Mouse (Mus musculus) thymus, postnatal 25 days (tissue): ENCODE results near the gene Rad51d.
A peak's percentile ranks its signal among the peaks of the same experiment; 100 is the strongest.

Source experiments
- DNase-seq: peaks from one replicate; pipeline ENCODE4 v3.0.0; 2022

The Rad51d gene

DNA sequence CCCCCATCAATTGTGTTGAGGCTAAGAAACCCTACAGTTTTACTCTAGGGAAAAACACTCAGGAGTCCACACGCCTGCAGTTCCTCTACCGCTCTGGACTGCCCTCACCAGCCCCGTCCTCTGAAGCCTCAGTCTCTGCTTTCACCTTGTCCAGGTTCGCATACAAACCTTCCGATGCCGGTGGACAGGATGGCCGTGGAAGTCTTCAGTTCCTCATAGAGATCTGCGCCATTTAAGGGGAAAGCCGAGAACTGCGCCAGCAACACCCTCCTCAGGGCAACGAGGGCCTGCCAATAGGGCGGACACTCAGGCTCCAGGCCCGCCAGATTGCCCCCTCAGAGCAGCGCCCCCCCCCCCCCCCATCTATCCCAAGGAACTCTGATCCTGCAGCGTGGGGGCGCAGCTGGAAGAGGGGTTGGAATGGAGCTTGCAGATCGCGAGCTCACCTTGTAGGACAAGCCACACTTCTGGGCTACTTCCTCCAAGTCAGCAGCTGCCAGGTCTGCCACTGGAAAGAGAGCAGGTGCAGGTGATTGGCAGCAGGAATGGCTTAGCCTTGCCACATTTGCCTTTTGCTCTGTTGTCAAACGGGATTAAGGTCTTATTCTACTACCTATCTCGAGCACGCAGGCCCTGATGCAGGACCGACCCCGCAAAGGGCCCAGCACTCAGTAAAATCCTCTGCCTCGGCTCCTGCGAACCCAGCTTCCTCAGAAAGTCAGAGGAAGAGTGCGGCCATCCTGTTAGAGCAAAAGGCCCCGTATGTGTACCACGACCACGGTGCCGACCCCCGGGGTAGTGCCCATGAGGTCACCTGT, 681 bp downstream of the Rad51d start:
- no peak for DNase-seq

- DNase-seq: no peak
Measured at GRCm38 (mm10) chr11:82888491-82888946, 1.9 kb downstream of the Rad51d start.

GRCm38 (mm10) chr11:82886559-82886958, 3.9 kb downstream of the Rad51d start:
- no peak for DNase-seq

- DNase-seq: no peak
Measured at GRCm38 (mm10) chr11:82883180-82883579, 7.2 kb downstream of the Rad51d start.

DNA sequence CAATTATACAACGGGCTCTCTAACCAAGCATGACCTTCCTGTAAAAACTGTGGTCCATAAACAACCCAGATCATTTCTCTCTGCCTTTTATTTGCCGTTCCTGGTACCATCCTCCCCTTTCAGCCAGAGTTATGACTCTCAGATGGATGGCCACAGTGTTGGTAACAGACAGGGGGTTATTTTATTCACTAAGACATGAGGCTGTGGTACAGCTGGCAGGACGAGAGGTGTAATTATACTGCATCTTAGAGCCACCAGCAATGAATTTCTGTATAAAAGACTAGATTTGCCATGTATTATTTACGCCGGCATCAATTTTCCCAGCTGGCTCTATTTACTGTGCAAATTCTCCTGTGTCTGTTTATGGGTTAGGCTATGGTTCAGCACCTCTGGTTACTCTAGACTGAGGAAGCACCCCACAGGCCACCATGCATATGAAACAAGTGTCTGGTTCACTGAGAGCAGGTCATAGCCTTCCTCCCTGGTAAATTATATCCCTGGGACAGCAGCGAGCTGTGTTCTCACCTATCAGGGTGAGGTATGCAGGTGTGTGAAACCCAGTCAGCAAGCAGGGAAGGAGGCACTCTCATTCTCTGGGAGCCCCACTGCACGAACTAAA, 12.6 kb downstream of the Rad51d start:
- DNase-seq: no peak

- no peak for DNase-seq
Measured at GRCm38 (mm10) chr11:82875631-82876030, 14.8 kb downstream of the Rad51d start.

DNA sequence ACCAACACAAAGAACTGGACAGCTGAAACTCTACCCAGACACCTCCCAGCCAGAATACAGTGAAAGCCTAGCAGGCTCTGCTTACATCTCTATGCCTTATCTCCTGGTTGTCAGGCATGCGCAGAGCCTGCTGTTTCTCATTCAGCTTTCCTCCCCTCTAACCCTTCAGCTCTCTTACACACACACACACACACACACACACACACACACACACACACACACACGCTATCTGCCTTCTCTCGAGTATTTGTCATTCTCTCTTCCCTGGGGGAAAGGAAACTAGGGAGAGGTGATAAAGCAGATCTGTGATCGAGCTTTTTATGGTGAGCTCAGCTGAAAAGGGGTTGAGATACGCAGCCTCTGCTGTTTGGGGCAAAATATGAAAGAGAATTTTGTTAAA, 15.5 kb downstream of the Rad51d start:
- no peak for DNase-seq

- DNase-seq: peak; percentile 95
Measured at GRCm38 (mm10) chr11:82871031-82871446, 19.4 kb downstream of the Rad51d start, which contains the start of gene Rffl. Rffl (minus strand) TSS chr11:82871210.

DNA sequence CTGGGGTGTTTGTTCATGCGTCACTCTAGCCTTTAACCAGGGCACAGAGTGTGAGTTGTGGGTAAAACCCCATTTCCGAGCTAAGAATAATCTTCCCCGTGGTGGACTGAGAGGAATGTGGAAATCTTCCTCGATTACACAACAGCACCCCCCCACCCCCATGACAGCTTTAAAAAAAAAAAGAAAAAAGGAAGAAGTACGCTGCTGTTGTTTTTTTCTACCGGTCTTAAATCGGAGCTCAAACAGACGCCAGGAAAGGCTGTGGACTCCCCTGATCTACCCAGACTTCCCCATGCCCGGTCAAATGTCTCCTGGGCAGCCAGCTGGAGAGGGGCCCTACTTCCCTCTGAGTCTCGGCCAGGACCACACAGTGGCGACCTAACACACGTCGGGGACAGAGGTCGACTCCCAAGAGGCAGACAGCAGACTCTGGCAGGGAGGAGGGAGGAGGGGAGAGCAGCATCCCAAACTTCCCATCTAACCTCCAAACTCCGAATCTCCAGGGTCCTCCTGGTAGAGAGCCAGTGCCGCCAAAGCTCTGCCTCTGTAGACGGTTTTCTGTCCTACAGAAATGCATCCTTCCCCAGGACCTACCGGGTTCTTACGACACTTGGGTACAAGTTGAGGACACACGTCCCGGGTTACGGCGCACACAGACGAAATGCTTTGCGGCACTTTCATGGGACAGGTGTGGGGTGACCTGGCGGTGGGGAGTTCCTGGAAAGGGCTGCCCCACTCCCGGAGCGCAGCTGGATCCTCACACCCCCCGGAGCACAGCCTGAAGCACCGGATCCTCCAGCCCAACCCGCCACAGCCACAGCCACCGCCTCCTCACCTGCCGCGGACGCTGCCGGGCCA, 20.0 kb downstream of the Rad51d start:
- no peak for DNase-seq

GRCm38 (mm10) chr11:82869506-82870172, 20.8 kb downstream of the Rad51d start:
- DNase-seq: peak; percentile 17

DNA sequence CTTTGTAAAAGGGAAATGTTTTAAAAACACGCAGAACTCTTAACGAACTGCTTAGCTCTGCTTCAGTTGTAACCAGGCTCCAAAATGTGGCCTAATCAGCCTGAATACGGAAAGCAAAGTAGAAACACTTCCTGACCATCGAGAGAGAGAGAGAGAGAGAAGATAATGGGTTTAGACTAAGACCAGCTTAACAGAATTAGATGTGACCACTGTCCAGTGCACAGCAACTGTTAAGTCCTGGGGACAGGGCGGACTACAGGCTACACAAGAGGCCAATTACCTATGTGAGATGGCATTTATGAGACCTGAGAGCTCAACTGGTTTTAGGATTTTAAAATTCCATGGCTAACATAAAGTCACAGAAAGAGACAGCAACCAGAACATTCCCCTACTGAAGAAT, 22.5 kb downstream of the Rad51d start:
- DNase-seq: no peak

- no peak for DNase-seq
Measured at GRCm38 (mm10) chr11:82866850-82867564, 23.4 kb downstream of the Rad51d start.

DNA sequence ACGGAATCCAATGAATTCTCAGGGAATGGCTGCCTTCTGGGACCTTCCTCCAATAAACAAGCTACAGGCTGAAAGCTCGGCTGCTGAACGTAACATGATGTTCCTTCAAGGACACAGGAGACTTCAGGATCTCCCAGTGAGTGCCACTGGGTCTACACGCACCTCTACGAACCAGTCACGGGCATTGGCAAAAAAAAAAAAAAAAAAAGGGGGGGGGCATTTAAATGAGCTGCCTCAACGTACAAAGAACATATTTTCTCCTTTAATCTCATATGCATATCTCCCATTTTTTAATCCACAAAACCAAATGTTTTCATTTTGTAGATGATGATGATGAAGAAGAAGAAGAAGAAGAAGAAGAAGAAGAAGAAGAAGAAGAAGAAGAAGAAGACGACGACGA, 24.5 kb downstream of the Rad51d start:
- no peak for DNase-seq

GRCm38 (mm10) chr11:82863488-82863931, 26.9 kb downstream of the Rad51d start:
- DNase-seq: no peak

- no peak for DNase-seq
Measured at GRCm38 (mm10) chr11:82863059-82863458, 27.4 kb downstream of the Rad51d start.

- no peak for DNase-seq
Measured at GRCm38 (mm10) chr11:82862638-82863037, 27.8 kb downstream of the Rad51d start.

DNA sequence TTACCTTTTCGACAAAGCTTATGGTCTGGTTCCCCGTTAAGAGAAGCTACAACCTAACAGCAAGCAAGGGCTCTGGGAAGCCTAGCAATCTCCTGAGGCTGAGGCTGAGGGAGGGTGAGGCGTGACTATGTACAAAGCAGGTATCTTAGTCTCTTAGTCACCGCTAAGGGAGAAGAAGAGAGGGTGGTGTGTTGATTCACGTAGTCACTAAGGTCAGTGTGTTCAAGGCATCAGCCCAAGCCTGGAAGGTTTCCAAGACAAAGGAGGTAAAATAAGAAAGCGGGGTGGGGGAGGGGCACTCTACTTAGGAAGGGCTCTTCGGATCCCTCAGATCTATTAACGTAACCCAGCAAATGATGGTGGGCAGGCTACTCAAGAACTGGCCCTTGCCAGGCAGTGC, 28.9 kb downstream of the Rad51d start:
- no peak for DNase-seq

- no peak for DNase-seq
Measured at GRCm38 (mm10) chr11:82860759-82861158, 29.7 kb downstream of the Rad51d start.

GRCm38 (mm10) chr11:82857307-82857848, 33.0 kb downstream of the Rad51d start:
- DNase-seq: no peak

DNA sequence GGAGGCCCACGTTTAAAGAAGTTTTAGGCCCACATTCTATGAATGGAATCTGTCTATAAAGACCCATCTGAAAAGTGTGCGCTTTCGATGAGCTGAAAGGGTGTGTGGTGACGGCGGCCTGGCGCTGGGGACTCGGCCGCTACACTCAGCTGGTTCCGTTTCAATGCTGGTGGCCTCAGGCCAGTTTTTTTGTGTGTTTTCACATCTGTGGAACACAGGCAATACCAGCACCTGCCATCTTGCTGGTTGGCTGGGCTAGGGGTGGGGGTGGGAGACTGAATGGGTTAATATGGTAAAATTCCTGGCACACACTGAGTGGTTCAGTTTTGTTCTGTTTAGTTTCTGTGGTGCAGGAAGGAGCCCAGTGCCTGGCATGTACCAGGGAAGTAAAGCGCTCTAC, 34.4 kb downstream of the Rad51d start:
- no peak for DNase-seq

DNA sequence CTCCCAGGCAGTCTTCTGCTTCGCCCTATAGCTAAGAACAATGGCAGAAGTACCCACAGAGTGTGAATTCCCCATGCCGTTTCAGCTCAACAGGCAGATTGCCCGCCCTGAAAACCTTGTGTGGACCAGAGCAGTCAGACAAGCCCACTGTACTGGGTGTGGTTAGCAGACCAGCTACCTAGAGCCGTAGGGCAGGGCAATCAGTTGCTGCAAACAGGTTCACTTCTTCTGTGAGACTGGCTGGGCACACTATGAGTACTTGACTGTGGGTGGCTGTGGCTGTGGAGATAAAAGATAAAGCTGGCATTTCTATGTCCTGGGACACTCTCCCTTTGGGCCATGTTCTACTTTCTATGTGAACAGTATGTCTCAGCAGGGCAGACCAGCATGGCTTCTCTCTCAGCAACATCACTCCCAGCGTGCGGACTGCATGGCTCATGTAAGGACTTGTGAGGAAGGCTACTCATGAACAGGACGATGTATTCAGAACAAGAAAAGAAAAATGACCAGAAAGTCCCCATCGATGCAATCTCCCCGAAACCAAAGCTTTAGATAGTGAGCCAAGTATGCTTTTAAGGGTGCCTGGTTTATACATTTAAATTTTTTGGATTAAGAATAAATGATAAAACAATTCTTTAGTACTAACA, 35.0 kb downstream of the Rad51d start:
- DNase-seq: no peak
